Comparison of ENCODE assay signal across 9 mouse cellular contexts in the genomic region with DNA sequence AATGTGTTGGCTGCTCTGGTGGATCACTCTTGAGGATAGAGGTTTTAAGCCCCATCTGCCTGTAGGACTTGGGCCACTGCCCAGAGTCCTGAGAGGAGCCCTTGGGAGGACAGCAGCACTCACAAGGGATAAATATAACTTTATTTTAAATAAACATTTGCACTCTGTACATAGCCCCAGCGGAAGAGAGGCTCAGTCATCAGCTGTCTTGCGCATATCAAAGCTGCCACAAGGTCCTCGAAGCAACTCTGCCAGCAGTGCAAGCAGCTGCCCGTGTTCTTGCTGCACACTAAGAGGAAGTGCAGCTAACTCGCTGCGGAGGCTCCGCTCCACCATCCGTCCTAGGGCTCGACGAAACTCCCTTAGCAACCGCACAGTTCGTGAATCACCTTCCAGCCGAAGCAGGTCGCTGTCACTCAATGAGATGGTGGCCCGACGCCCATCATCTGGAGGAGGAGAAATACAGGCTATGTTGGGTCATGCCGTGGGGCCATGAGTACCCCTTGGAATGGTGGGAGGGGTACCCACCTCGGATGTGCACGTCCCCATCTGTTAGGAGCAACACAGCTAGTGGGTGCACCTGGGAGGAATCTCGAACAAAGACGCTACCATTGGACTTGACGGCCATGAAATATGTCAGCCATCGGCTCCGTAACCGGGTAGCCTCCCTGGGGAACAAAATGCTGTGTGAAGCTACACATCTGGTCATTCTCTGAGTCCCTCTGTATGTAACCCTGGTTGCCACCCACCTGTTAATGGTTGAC. TPM values are rescaled to one million over a fixed set of nuclear protein-coding genes. Genes with fewer than 3 reads are reported as not detected.
DNase-seq lines count a peak whose midpoint lies in the region; ATAC-seq and TF ChIP-seq lines count a peak whose summit lies in the region.
"Had no signal": no experiment of that assay in that cellular context is flagged by ENCODE, and none has a peak within 500 bp of the region (broad histone marks: within the 10 kb centered on the region; RNA-seq: fewer than 3 reads in every experiment).

No protein-coding gene starts in this region.

- TF ChIP-seq CTCF in layer of hippocampus, adult 2 months (conservative IDR thresholded peaks at IDR 0.05), result no peak
- no peak; the same call in 1 of the 2 replicates for TF ChIP-seq CTCF in lung, postnatal 0 days (IDR thresholded peaks at IDR 0.05)

- WGBS in lung, postnatal 0 days, result 64% methylated on average over 25 of the region's 25 CpGs

- peak; percentile 29 for DNase-seq in adrenal gland, postnatal 14 days
- DNase-seq in adrenal gland, adult (ENCODE audit: inconsistent age in 2 of 2, low spot score in 1 of 2), result no peak
- peak in 1 of 2 experiments; percentile 32 for DNase-seq in layer of hippocampus, adult 2 months (ENCODE audit: low spot score in 2 of 2)
- DNase-seq in layer of hippocampus, adult 8-10 months (ENCODE audit: low spot score in 2 of 2), result no peak
- DNase-seq in gastrocnemius, postnatal 10 days, result peak; percentile 47
- DNase-seq in lung, postnatal 0 days (ENCODE audit: low spot score), result peak; percentile 71

- H3K9me3 ChIP-seq in lung, postnatal 0 days (ENCODE audit: low read length), result no peaks in the 10 kb centered on the region
- H3K9me3 ChIP-seq: embryonic facial prominence, embryonic 12.5 days had no signal

- H3K4me1 ChIP-seq in lung, postnatal 0 days (ENCODE audit: insufficient read depth, low read depth, low read length), result no peaks in the 10 kb centered on the region
- H3K4me1 ChIP-seq: embryonic facial prominence, embryonic 12.5 days had no signal

- peak; percentile 75 for ATAC-seq in lung, postnatal 0 days
- no peak for ATAC-seq in megakaryocyte-erythroid progenitor cell, adult 5-6 weeks (replicated peaks; ENCODE audit: low FRiP score, low TSS enrichment, poor library complexity, severe bottlenecking)
- no peak for ATAC-seq in monocyte, adult 5-6 weeks (replicated peaks; ENCODE audit: insufficient number of reproducible peaks, low FRiP score, low TSS enrichment, poor library complexity, severe bottlenecking)

- TF ChIP-seq EP300 in lung, postnatal 0 days (IDR thresholded peaks at IDR 0.05), result no peak

- H3K27ac ChIP-seq in layer of hippocampus, adult 2 months, result peak overlapping the region; percentile 77
- H3K27ac ChIP-seq in lung, postnatal 0 days (ENCODE audit: low read length), result no peak overlapping the region
- H3K27ac ChIP-seq: embryonic facial prominence, embryonic 12.5 days had no signal

- no peak overlapping the region for H3K9ac ChIP-seq in lung, postnatal 0 days (replicated peaks; ENCODE audit: low read depth)
- H3K9ac ChIP-seq: embryonic facial prominence, embryonic 12.5 days had no signal

- H3K27me3 ChIP-seq in lung, postnatal 0 days (replicated peaks; ENCODE audit: insufficient read depth, low read length), result no peaks in the 10 kb centered on the region
- H3K27me3 ChIP-seq: embryonic facial prominence, embryonic 12.5 days had no signal

- no peak overlapping the region for H3K4me3 ChIP-seq in layer of hippocampus, adult 2 months
- no peak overlapping the region for H3K4me3 ChIP-seq in lung, postnatal 0 days (ENCODE audit: low read depth, low read length)
- H3K4me3 ChIP-seq: embryonic facial prominence, embryonic 12.5 days had no signal

- peaks cover 39% of the 10 kb centered on the region for H3K36me3 ChIP-seq in lung, postnatal 0 days (ENCODE audit: insufficient read depth, low read length)

- no peak overlapping the region for H3K4me2 ChIP-seq in lung, postnatal 0 days (replicated peaks; ENCODE audit: low read depth, low read length)
- H3K4me2 ChIP-seq: embryonic facial prominence, embryonic 12.5 days had no signal

RNA-seq across cellular contexts. Expression of a gene that starts 33.1 kb away (rescaled TPM):
- total RNA-seq in adrenal gland, postnatal 14 days (2021), result 55.9 and 57.0 TPM in 2 replicates
- 10 to 100 TPM; 59.7 to 60.3 TPM for total RNA-seq in layer of hippocampus, adult 2 months (2021)
- total RNA-seq in layer of hippocampus, adult 8-10 months (2022), result 10 to 100 TPM; 50.9 to 70.5 (median 62.2) TPM
- total RNA-seq in gastrocnemius, postnatal 10 days (2021), result 10 to 100 TPM; 34.5 to 41.9 TPM
- 26.4 and 29.2 TPM in 2 replicates for polyA plus RNA-seq in lung, postnatal 0 days (2015; fragmentation: Nextera tagmentation; extraction: Ambion mirVana)
- 120 and 133 TPM in 2 replicates for total RNA-seq in megakaryocyte-erythroid progenitor cell, adult 5-6 weeks (2014; fragmentation: Nextera tagmentation)
- 80.3 and 89.5 TPM in 2 replicates for total RNA-seq in megakaryocyte-erythroid progenitor cell, adult 5-6 weeks (2017)
- total RNA-seq in monocyte, adult 5-6 weeks (2017), result 19.7 to 37.0 TPM (median 20.6 TPM) in 3 replicates

RNA-seq across cellular contexts. Expression of a gene that starts 33.2 kb away (rescaled TPM):
- total RNA-seq in adrenal gland, postnatal 14 days (2021), result 82.6 and 95.2 TPM in 2 replicates
- total RNA-seq in layer of hippocampus, adult 2 months (2021), result 100 to 1,000 TPM; 158 to 163 TPM
- 100 to 1,000 TPM; 156 to 177 (median 173) TPM for total RNA-seq in layer of hippocampus, adult 8-10 months (2022)
- 10 to 100 TPM; 43.3 to 45.5 TPM for total RNA-seq in gastrocnemius, postnatal 10 days (2021)
- 51.7 and 56.7 TPM in 2 replicates for polyA plus RNA-seq in lung, postnatal 0 days (2015; fragmentation: Nextera tagmentation; extraction: Ambion mirVana)
- 137 TPM in 2 replicates for total RNA-seq in megakaryocyte-erythroid progenitor cell, adult 5-6 weeks (2014; fragmentation: Nextera tagmentation)
- total RNA-seq in megakaryocyte-erythroid progenitor cell, adult 5-6 weeks (2017), result 59.2 and 71.1 TPM in 2 replicates
- 26.4 to 57.7 TPM (median 47.4 TPM) in 3 replicates for total RNA-seq in monocyte, adult 5-6 weeks (2017)

Comparison
In these comparisons a context has a peak if more than half of its experiments do, and no peak if none do; other contexts are left out.
1. DNase-seq: peak in adrenal gland, postnatal 14 days (single experiment), gastrocnemius, postnatal 10 days (single experiment) and lung, postnatal 0 days (single experiment); none in adrenal gland, adult (0 of 2) and layer of hippocampus, adult 8-10 months (0 of 2).